Mouse (Mus musculus): ENCODE results near the gene Orc2. TPM values are rescaled to one million over a fixed set of nuclear protein-coding genes. Genes with fewer than 3 reads are reported as not detected.

The Orc2 gene
- 3.0 TPM for polyA plus RNA-seq (2015; fragmentation: Illumina TruSeq; extraction: RNeasy Lipid Tissue Mini Kit (QIAGEN cat#74804); ENCODE audit: insufficient read depth, low read depth, low replicate concordance)

DNA sequence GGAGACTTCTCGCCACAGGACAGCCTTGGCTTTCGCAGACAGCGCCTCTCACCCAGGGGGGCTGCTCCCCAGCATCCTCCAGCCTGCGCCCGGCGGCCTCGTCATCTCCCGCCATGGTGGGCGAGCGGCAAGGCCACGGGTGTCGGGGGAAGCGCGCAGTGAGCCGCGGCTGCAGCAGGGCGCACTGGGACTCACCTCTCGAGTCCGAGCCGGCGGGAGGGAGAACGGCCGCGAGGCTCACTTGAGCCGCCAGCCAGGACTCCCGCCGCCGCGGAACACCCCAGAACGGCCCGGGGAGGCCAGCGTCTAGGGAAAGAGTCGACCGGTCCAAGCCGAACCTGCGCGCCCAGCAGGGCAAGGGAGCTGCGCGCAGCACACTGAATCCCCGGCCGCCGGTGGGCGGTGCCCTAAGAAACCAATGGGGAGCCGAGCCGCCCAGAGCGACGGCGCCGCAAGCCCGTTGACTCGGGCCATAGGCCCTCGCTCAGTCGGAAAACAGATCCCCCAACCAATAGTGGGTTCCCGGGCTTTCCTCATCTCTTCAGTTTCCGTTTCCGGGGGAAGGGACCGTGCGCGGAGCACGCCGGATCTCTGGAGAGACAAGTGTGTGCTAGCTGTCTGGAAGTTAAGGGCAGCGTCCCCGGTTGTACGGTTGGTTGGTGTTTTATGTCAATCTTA lies at the start of gene Orc2:
Orc2 (minus strand) TSS at position 533 of the 678 bp plus-strand sequence.

GRCm38 (mm10) chr1:58445143-58445722 lies 59.7 kb downstream of the Orc2 start, which contains the start of the genes Nif3l1 and Ppil3:
Nif3l1 (plus strand) TSS chr1:58445151.
Ppil3 (minus strand) TSS chr1:58445486.

GRCm38 (mm10) chr1:58423371-58424248 lies 81.3 kb downstream of the Orc2 start, which contains the start of gene Clk1:
Clk1 (minus strand) TSS chr1:58424066.

Other genes with a start within 250 kb of the Orc2 start
- not detected for gene Aox2, start 226.8 kb downstream of the Orc2 start, polyA plus RNA-seq (2015; fragmentation: Illumina TruSeq; extraction: RNeasy Lipid Tissue Mini Kit (QIAGEN cat#74804); ENCODE audit: insufficient read depth, low read depth, low replicate concordance)
- gene Bzw1, start 112.2 kb downstream of the Orc2 start, polyA plus RNA-seq (2015; fragmentation: Illumina TruSeq; extraction: RNeasy Lipid Tissue Mini Kit (QIAGEN cat#74804); ENCODE audit: insufficient read depth, low read depth, low replicate concordance) = 14.6 TPM
- 140 TPM for gene Clk1, start 81.0 kb downstream of the Orc2 start, polyA plus RNA-seq (2015; fragmentation: Illumina TruSeq; extraction: RNeasy Lipid Tissue Mini Kit (QIAGEN cat#74804); ENCODE audit: insufficient read depth, low read depth, low replicate concordance)
- gene Nif3l1, start 60.0 kb downstream of the Orc2 start, polyA plus RNA-seq (2015; fragmentation: Illumina TruSeq; extraction: RNeasy Lipid Tissue Mini Kit (QIAGEN cat#74804); ENCODE audit: insufficient read depth, low read depth, low replicate concordance) = 2.8 TPM
- 9.5 TPM for gene Ppil3, start 59.6 kb downstream of the Orc2 start, polyA plus RNA-seq (2015; fragmentation: Illumina TruSeq; extraction: RNeasy Lipid Tissue Mini Kit (QIAGEN cat#74804); ENCODE audit: insufficient read depth, low read depth, low replicate concordance)
- 1.5 TPM for gene Fam126b, start 81.2 kb upstream of the Orc2 start, polyA plus RNA-seq (2015; fragmentation: Illumina TruSeq; extraction: RNeasy Lipid Tissue Mini Kit (QIAGEN cat#74804); ENCODE audit: insufficient read depth, low read depth, low replicate concordance)
- 17.7 TPM for gene Ndufb3, start 81.3 kb upstream of the Orc2 start, polyA plus RNA-seq (2015; fragmentation: Illumina TruSeq; extraction: RNeasy Lipid Tissue Mini Kit (QIAGEN cat#74804); ENCODE audit: insufficient read depth, low read depth, low replicate concordance)
- not detected for gene Als2cr12, start 190.9 kb upstream of the Orc2 start, polyA plus RNA-seq (2015; fragmentation: Illumina TruSeq; extraction: RNeasy Lipid Tissue Mini Kit (QIAGEN cat#74804); ENCODE audit: insufficient read depth, low read depth, low replicate concordance)
- 20.4 TPM for gene Cflar, start 206.4 kb upstream of the Orc2 start, polyA plus RNA-seq (2015; fragmentation: Illumina TruSeq; extraction: RNeasy Lipid Tissue Mini Kit (QIAGEN cat#74804); ENCODE audit: insufficient read depth, low read depth, low replicate concordance)